Comparison of ENCODE assay signal across 9 mouse cellular contexts in the genomic region with DNA sequence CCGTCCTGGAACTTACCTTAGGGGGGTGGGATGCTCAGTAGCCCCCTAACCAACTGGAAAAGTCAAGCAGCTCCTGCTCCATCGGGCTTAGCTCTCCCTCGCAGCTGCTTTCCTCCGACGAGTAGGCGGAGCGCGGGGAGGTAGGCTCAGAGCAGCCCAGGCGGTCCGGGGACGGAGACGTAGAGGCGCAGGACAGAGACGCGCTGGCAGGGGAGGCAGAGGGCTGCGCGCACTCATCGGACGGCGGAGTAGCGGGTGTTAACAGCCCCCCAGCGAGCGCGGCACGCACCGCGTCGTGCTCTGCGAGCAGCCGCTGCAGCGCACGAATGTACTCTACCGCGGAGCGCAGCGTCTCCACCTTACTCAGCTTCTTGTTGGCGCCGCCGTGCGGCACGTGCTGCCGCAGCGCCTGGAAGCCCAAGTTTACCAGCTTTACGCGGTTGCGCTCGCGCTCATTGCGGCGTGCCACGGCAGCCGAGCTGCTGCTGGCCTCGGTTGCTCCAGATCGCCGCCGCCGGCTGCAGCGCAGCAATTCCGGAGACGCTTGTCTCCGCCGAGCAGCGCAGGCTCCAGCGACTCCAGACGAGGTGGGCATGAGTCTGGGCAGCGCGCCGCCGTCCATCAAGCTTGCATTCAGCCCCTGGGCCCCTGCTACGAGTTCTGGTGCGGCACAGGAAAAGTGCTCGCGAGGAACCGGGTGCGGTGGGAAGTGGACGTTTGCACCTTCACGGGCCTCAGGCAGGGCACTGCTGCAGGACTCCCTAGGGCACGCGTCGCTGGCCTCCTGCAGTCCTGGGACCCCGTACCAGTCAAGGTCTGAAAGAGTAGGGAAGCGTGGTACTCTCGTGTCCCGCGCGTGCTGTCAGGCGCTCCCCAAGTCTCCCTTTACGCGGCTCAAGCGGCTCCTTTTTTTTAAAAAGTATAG. TPM values are rescaled to one million over a fixed set of nuclear protein-coding genes. Genes with fewer than 3 reads are reported as not detected.
DNase-seq lines count a peak whose midpoint lies in the region; ATAC-seq and TF ChIP-seq lines count a peak whose summit lies in the region.
"Had no signal": no experiment of that assay in that cellular context is flagged by ENCODE, and none has a peak within 500 bp of the region (broad histone marks: within the 10 kb centered on the region; RNA-seq: fewer than 3 reads in every experiment).

No protein-coding gene starts in this region.

- H3K4me1 ChIP-seq in heart, embryonic 14.5 days (ENCODE audit: control insufficient read depth in 2 of 2, insufficient read depth in 2 of 2, low read length in 2 of 2): peaks cover 12 to 15% of the 10 kb centered on the region in 2 experiments; a peak in 3 of 4 replicates
- peaks cover 16% of the 10 kb centered on the region for H3K4me1 ChIP-seq in liver, postnatal 0 days (ENCODE audit: insufficient read depth)
- H3K4me1 ChIP-seq in neural tube, embryonic 14.5 days (ENCODE audit: control insufficient read depth, insufficient read depth, low read length): peaks cover 11% of the 10 kb centered on the region

- H3K27ac ChIP-seq in gastrocnemius, adult 2 months: no peak overlapping the region
- H3K27ac ChIP-seq in heart, embryonic 14.5 days (replicated peaks in 1 of 2; ENCODE audit: control insufficient read depth in 1 of 2, insufficient read depth in 1 of 2, low read depth in 2 of 2, low read length in 2 of 2): no peak overlapping the region
- H3K27ac ChIP-seq in liver, postnatal 0 days (ENCODE audit: low read depth): no peak overlapping the region
- H3K27ac ChIP-seq in neural tube, embryonic 14.5 days (ENCODE audit: low read depth, low read length): no peak overlapping the region

- no peaks in the 10 kb centered on the region for H3K9me3 ChIP-seq in heart, embryonic 14.5 days (ENCODE audit: control insufficient read depth, low read length)
- no peaks in the 10 kb centered on the region for H3K9me3 ChIP-seq in liver, postnatal 0 days (ENCODE audit: low read length)
- no peaks in the 10 kb centered on the region for H3K9me3 ChIP-seq in neural tube, embryonic 14.5 days (ENCODE audit: control insufficient read depth, low read length)

- H3K4me3 ChIP-seq in gastrocnemius, adult 2 months: peak overlapping the region; percentile 68
- H3K4me3 ChIP-seq in heart, embryonic 14.5 days (ENCODE audit: control insufficient read depth in 1 of 2, insufficient read depth in 1 of 2, low read depth in 1 of 2, low read length in 2 of 2): peak overlapping the region; percentile 35 to 45
- peak overlapping the region; percentile 31 for H3K4me3 ChIP-seq in liver, postnatal 0 days (ENCODE audit: low read depth, low read length)
- H3K4me3 ChIP-seq in neural tube, embryonic 14.5 days (ENCODE audit: low read depth, low read length): peak overlapping the region; percentile 33

- intact Hi-C loops in gastrocnemius, adult 2 months (cut with DNase I): no loop called here
- intact Hi-C loops in gastrocnemius, postnatal 36 days (cut with DNase I): no loop called here

- H3K9ac ChIP-seq in heart, embryonic 14.5 days (ENCODE audit: low read length): peak overlapping the region; percentile 54
- H3K9ac ChIP-seq in liver, postnatal 0 days (replicated peaks): peak overlapping the region; percentile 26; the same call in 1 of the 2 replicates
- H3K9ac ChIP-seq in neural tube, embryonic 14.5 days (replicated peaks; ENCODE audit: low read depth, low read length): peak overlapping the region; percentile 4; the same call in 1 of the 2 replicates

- no peaks in the 10 kb centered on the region for H3K36me3 ChIP-seq in heart, embryonic 14.5 days (ENCODE audit: control insufficient read depth, insufficient read depth, low read length)
- no peaks in the 10 kb centered on the region for H3K36me3 ChIP-seq in liver, postnatal 0 days (replicated peaks; ENCODE audit: insufficient read depth, low read length)
- no peaks in the 10 kb centered on the region for H3K36me3 ChIP-seq in neural tube, embryonic 14.5 days (ENCODE audit: control insufficient read depth, insufficient read depth, low read length)
- H3K36me3 ChIP-seq: G1E had no signal

- ATAC-seq in heart, embryonic 14.5 days (ENCODE audit: insufficient number of reproducible peaks, insufficient read depth, low FRiP score, low read depth): 0 out of 2 replicates have a peak, but pooled peaks have one; percentile 19
- peak; percentile 28; the same call in 1 of the 2 replicates for ATAC-seq in liver, postnatal 0 days
- ATAC-seq in neural tube, embryonic 14.5 days (ENCODE audit: low read depth): peak; percentile 74; the same call in 1 of the 2 replicates

- TF ChIP-seq EP300 in liver, postnatal 0 days (IDR thresholded peaks at IDR 0.05; ENCODE audit: low read depth): no peak

- DNase-seq in gastrocnemius, adult 2 months: peak; percentile 25
- no peak for DNase-seq in gastrocnemius, postnatal 36 days
- peak; percentile 90 for DNase-seq in embryo, embryonic 11 days
- peak; percentile 43 to 59 for DNase-seq in layer of hippocampus, adult 18-20 months (ENCODE audit: low spot score in 2 of 2)
- peak; percentile 34 for DNase-seq in liver, postnatal 0 days
- DNase-seq in thymus, postnatal 14 days: peak; percentile 57

- no peak for TF ChIP-seq CTCF in gastrocnemius, adult 2 months (IDR thresholded peaks at IDR 0.05)
- peak; percentile 40 for TF ChIP-seq CTCF in liver, postnatal 0 days (IDR thresholded peaks at IDR 0.05; ENCODE audit: low read depth)

- H3K27me3 ChIP-seq in heart, embryonic 14.5 days (ENCODE audit: control insufficient read depth, insufficient read depth, low read length): peaks cover 68% of the 10 kb centered on the region
- peaks cover 60% of the 10 kb centered on the region for H3K27me3 ChIP-seq in liver, postnatal 0 days (ENCODE audit: insufficient read depth, low read length)
- peaks cover 52% of the 10 kb centered on the region for H3K27me3 ChIP-seq in neural tube, embryonic 14.5 days (ENCODE audit: control insufficient read depth, insufficient read depth, low read length)

- peak overlapping the region; percentile 89 for H3K4me2 ChIP-seq in heart, embryonic 14.5 days (ENCODE audit: low read length)
- H3K4me2 ChIP-seq in liver, postnatal 0 days (ENCODE audit: low read depth, low read length): peak overlapping the region; percentile 81
- peak overlapping the region; percentile 73 for H3K4me2 ChIP-seq in neural tube, embryonic 14.5 days (ENCODE audit: low read depth, low read length)

- under 1% methylated on average over 89 of the region's 90 CpGs for WGBS in heart, embryonic 14.5 days
- under 1% methylated on average over 89 of the region's 90 CpGs for WGBS in liver, postnatal 0 days (ENCODE audit: insufficient replicate concordance)
- under 1% methylated on average over 89 of the region's 90 CpGs for WGBS in neural tube, embryonic 14.5 days

RNA-seq across cellular contexts. Expression of a gene that starts 0.9 kb away (rescaled TPM):
- total RNA-seq in gastrocnemius, adult 2 months (2021): not detected
- total RNA-seq in gastrocnemius, postnatal 36 days (2021): not detected
- 0.18 TPM in 1 of 2 replicates, not detected in the other for polyA plus RNA-seq in heart, embryonic 14.5 days (2014; fragmentation: Nextera tagmentation; extraction: Ambion mirVana)
- under 1 TPM in 1 of 2 experiments, not detected in 1; 0.52 TPM for total RNA-seq in layer of hippocampus, adult 18-20 months (2021)
- 0.21 and 0.23 TPM in 2 replicates for polyA plus RNA-seq in liver, postnatal 0 days (2015; fragmentation: Nextera tagmentation; extraction: Ambion mirVana)
- polyA plus RNA-seq in neural tube, embryonic 14.5 days (2014; fragmentation: Nextera tagmentation; extraction: Ambion mirVana): 0.46 and 0.71 TPM in 2 replicates
- total RNA-seq: G1E had no signal
- polyA plus RNA-seq: G1E had no signal

RNA-seq across cellular contexts. Expression of a gene that starts 36.7 kb away (rescaled TPM):
- under 1 TPM; 0.23 to 0.39 TPM for total RNA-seq in gastrocnemius, adult 2 months (2021)
- total RNA-seq in gastrocnemius, postnatal 36 days (2021): under 1 TPM; 0.15 to 0.27 TPM
- 2.3 and 2.7 TPM in 2 replicates for polyA plus RNA-seq in heart, embryonic 14.5 days (2014; fragmentation: Nextera tagmentation; extraction: Ambion mirVana)
- under 1 TPM in 1 of 2 experiments, not detected in 1; 0.17 TPM for total RNA-seq in layer of hippocampus, adult 18-20 months (2021)
- polyA plus RNA-seq in liver, postnatal 0 days (2015; fragmentation: Nextera tagmentation; extraction: Ambion mirVana): 31.0 and 37.5 TPM in 2 replicates
- 0.62 and 0.85 TPM in 2 replicates for polyA plus RNA-seq in neural tube, embryonic 14.5 days (2014; fragmentation: Nextera tagmentation; extraction: Ambion mirVana)

RNA-seq across cellular contexts. Expression of a gene that starts 37.2 kb away (rescaled TPM):
- under 1 TPM in 1 of 2 experiments, not detected in 1; 0.33 TPM for total RNA-seq in gastrocnemius, adult 2 months (2021)
- total RNA-seq in gastrocnemius, postnatal 36 days (2021): not detected
- polyA plus RNA-seq in heart, embryonic 14.5 days (2014; fragmentation: Nextera tagmentation; extraction: Ambion mirVana): 0.30 and 0.57 TPM in 2 replicates
- total RNA-seq in layer of hippocampus, adult 18-20 months (2021): under 1 TPM; 0.58 to 0.82 TPM
- not detected in 2 replicates for polyA plus RNA-seq in liver, postnatal 0 days (2015; fragmentation: Nextera tagmentation; extraction: Ambion mirVana)
- polyA plus RNA-seq in neural tube, embryonic 14.5 days (2014; fragmentation: Nextera tagmentation; extraction: Ambion mirVana): 1.7 and 27.3 TPM in 2 replicates
- total RNA-seq: G1E had no signal
- polyA plus RNA-seq: G1E had no signal

Comparison
In these comparisons a context has a peak if more than half of its experiments do, and no peak if none do; other contexts are left out.
1. DNase-seq: peak in gastrocnemius, adult 2 months (single experiment), embryo, embryonic 11 days (single experiment), layer of hippocampus, adult 18-20 months (2 of 2), liver, postnatal 0 days (single experiment) and thymus, postnatal 14 days (single experiment); none in gastrocnemius, postnatal 36 days (0 of 2).
2. ATAC-seq: peak in every context shown above with its lines; median percentile 74 in neural tube, embryonic 14.5 days; 28 in liver, postnatal 0 days; 19 in heart, embryonic 14.5 days.
3. H3K9ac ChIP-seq: peak in every context shown above with its lines; median percentile 54 in heart, embryonic 14.5 days; 26 in liver, postnatal 0 days; 4 in neural tube, embryonic 14.5 days.
4. Peak in every context shown above with its lines, with median percentiles within 50 percentile points of each other: H3K4me3 ChIP-seq and H3K4me2 ChIP-seq.